Mouse (Mus musculus) layer of hippocampus, adult 8-10 months (tissue): ENCODE data around the gene Parp3. TPM values are rescaled to one million over a fixed set of nuclear protein-coding genes. Genes with fewer than 3 reads are reported as not detected.
A peak's percentile ranks its signal among the peaks of the same experiment; 100 is the strongest.

Experiments
- DNase-seq, 2 experiments: peaks; one replicate each; pipeline ENCODE4 v3.0.0; 2022; ENCODE audit warnings: low spot score in 2 of 2
- total RNA-seq, 4 experiments: library from RNA; stranded (reverse); gene quantifications; 2 replicates each; pipeline ENCODE4 v1.2.4; 2022

Gene Parp3
- total RNA-seq, 4 experiments from 2014 or later: 6.0 to 10.9 (median 7.4) TPM

DNA sequence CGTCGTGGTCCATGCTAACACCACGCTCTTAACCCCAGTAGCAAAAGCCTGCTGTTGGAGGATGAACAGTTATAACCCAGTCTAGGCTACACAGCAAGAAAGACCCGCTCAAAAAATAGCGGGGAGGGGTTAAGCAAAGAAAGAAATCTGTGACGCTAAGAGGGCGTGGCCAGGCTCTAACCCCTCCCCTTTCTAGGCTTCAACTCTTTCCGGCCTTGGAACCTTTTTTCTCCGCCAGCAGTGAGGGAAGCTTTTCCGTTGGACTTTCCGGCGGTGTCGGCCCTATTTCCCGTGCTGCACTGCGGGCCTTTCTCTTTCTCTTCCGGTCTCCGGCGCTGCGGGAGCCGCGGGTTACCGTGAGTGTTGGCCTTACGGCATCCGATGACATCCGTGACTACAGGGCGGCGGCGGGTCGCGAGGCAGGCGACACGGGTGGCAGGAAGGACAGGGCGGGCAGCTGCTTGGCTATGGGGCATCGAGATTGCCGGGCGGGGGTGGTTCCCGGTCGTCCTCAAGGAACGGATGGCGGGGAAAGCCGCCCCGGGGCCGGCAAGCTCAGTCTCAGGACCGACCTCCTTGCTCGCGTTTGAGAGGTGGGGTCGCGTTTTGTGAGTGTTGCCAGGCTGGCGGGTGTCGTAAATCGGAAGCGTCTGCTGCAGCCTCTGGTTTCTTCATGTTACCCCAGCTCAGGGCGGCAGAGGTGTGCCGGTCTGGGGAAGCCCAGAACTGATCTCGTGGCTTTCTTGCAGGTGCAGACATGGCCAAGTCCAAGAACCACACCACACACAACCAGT, 47.3 kb downstream of the Parp3 start, which contains the start of gene Rpl29:
Rpl29 (plus strand) TSS at position 234 of the 794 bp plus-strand sequence.
- DNase-seq: peak; percentile 92 to 93

DNA sequence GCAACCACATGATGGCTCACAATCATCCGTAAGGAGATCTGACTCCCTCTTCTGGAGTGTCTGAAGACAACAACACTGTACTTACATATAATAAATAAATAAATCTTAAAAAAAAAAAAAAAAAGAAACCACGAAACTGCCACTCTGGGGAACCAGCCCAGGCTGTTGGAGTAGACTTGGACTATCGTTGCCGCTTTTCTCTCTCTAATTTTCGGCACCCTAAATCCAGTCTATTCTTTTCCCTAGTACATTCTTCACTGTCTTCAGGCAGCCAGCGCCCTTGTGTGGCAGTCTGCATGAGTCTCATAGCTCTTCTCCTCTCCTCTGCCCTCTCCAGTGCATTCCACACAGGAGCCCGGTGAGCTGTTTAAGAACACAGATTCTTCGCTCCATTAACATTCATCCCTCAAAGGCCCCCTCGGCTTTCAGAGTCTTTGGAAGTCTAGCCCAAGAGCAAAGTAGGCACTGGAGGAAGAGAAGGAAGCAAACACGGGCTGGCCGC, 48.0 kb downstream of the Parp3 start:
- no peak for DNase-seq

DNA sequence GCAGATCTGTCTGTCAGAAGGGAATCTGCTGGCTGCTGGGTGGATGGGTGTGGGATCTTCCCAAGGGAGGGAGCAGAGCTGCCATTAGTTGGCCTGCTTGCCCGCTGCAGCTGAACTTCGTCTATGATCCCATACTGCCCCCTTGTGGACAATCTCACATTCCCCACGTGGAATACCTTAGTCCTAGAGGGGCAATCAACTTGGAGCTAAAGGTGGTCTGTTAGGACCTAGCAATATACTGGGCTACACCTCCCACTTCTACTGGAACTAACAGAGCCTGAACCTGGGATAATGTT, 54.9 kb downstream of the Parp3 start:
- DNase-seq: peak; percentile 79 to 91

DNA sequence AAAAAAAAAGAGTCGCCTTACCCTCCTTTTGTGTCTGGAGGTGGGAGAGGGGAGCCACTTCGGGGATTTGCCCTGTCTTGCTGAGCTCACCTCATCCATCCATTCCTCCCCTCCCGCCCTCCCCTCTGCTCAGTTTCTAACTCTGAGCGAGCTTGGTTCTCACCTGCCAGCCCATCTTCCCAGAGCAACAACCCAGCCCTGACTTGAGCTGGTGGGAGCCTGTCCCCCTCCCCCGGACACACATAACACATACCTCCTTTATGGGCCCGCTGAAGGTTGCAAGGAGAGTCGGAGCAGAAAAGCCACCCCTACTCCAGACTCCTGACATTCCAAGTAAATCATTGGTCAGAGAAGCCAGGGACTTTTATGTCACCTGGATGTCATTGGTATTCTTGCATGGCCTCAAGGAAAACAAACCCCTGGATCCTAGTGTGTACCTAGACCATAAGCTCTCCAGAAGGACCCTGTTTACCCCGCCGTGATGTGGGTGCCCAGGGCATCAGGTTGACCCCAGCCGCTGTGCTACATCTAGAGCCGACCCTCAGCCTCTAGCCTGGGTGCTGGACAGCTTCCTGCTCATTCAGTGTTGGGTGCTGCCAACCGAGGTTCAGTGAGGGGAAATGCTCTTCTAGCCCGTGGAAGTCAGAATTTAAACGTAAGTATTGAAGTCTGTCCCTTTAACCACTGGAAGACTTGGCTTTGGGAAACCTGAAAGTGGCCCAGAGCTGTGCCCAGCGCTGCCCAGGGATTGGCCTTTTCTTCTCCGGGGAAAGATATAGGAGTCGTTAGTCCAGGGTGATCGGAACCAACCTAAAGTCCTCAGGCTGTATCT, 55.5 kb downstream of the Parp3 start:
- DNase-seq: no peak

DNA sequence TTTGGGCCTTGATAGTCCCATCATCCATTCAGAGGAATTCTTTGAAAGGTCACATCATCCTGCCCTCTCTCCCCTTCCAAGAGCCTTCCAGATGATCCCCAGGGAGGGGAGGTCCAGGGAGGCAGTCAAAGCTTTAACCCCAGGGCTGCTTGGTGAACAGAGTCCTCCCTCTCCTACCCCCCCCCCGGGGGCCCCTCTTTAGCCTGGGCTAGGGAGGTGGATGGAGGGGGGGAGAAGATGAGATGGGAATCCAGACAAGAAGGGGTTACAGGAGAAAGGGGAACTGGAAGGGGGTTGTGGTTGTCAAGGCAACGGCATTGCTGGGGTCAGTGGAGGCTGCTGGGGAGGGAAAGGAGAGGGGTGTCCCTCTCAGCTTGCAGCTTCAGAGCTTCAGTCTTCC, 56.1 kb downstream of the Parp3 start:
- no peak for DNase-seq

Other genes starting within 250 kb of the Parp3 start
- gene Alas1, start 228.3 kb downstream of the Parp3 start, total RNA-seq: 100 to 1,000 TPM; 146 to 162 (median 156) TPM
- gene Poc1a, start 195.9 kb downstream of the Parp3 start, total RNA-seq: 10 to 100 TPM; 14.7 to 17.7 (median 16.2) TPM
- gene Dusp7, start 108.3 kb downstream of the Parp3 start, total RNA-seq: 10 to 100 TPM; 78.0 to 84.8 (median 80.5) TPM
- gene Rpl29, start 47.5 kb downstream of the Parp3 start, total RNA-seq: 100 to 1,000 TPM; 250 to 295 (median 266) TPM
- gene Acy1, start 38.6 kb downstream of the Parp3 start, total RNA-seq: 10 to 100 TPM; 14.0 to 21.3 (median 15.0) TPM
- gene Abhd14b, start 29.5 kb downstream of the Parp3 start, total RNA-seq: 10 to 100 TPM; 14.7 to 17.7 (median 17.0) TPM
- gene Abhd14a, start 29.3 kb downstream of the Parp3 start, total RNA-seq: 10 to 100 TPM; 35.6 to 44.4 (median 40.2) TPM
- 100 to 1,000 TPM; 186 to 215 (median 199) TPM for gene Pcbp4, start 23.7 kb downstream of the Parp3 start, total RNA-seq
- gene Gpr62, start 11.0 kb downstream of the Parp3 start, total RNA-seq: 10 to 100 TPM in 3 of 4 experiments, 1 to 10 TPM in 1; 9.4 to 12.4 (median 10.6) TPM
- gene Rrp9, start 986 bp downstream of the Parp3 start, total RNA-seq: 10 to 100 TPM; 32.7 to 42.1 (median 33.2) TPM
- not detected for gene Iqcf1, start 23.0 kb upstream of the Parp3 start, total RNA-seq
- not detected for gene Iqcf5, start 37.6 kb upstream of the Parp3 start, total RNA-seq
- not detected for gene Iqcf3, start 84.7 kb upstream of the Parp3 start, total RNA-seq
- gene Iqcf4, start 94.0 kb upstream of the Parp3 start, total RNA-seq: not detected
- gene Iqcf6, start 149.6 kb upstream of the Parp3 start, total RNA-seq: not detected
- gene Grm2, start 179.1 kb upstream of the Parp3 start, total RNA-seq: 10 to 100 TPM; 56.9 to 66.6 (median 59.3) TPM
- gene Tex264, start 209.0 kb upstream of the Parp3 start, total RNA-seq: 100 to 1,000 TPM in 1 of 4 experiments, 10 to 100 TPM in 3; 82.1 to 103 (median 92.2) TPM